Mouse (Mus musculus) embryonic facial prominence, embryonic 11.5 days (tissue): ENCODE measurements at regions not wholly inside any gene's neighbourhood (a gene's known extent, or its start where the extent isn't known, plus 50 kb on each side); places are given as distances from the start of the nearest gene placed in this dataset.

Experiments used
- ATAC-seq: fragments of 200-750 bp; cut with Nextera tagmentation; replicated peaks from 2 replicates; pipeline ENCODE4 v1.8.0; 2017; ENCODE audit warnings: low read depth; ENCODE audit not compliant: insufficient number of reproducible peaks, low FRiP score, low TSS enrichment
- DNase-seq: peaks from one replicate; pipeline ENCODE4 v3.0.0-alpha.2; 2015; ENCODE audit warnings: low spot score
- H3K27ac ChIP-seq: fragments of 300-500 bp; sonication (generic); replicated peaks from 2 replicates; pipeline ENCODE4 v1.5.1; 2014; ENCODE audit warnings: mild to moderate bottlenecking, low read depth, low read length, control low read depth
- H3K27me3 ChIP-seq: fragments of 300-500 bp; sonication (generic); 2 replicates; pipeline ENCODE4 v1.6.1; 2014; ENCODE audit warnings: mild to moderate bottlenecking, low read length, moderate library complexity, mixed read lengths; ENCODE audit not compliant: control insufficient read depth, insufficient read depth
- H3K36me3 ChIP-seq: fragments of 300-500 bp; sonication (generic); replicated peaks from 2 replicates; pipeline ENCODE4 v1.6.1; 2014; ENCODE audit warnings: low read depth, mild to moderate bottlenecking, low read length, moderate library complexity, mixed read lengths; ENCODE audit not compliant: control insufficient read depth, insufficient read depth
- H3K4me1 ChIP-seq: fragments of 300-500 bp; sonication (generic); 2 replicates; pipeline ENCODE4 v1.6.1; 2014; ENCODE audit warnings: low read length, mixed read lengths; ENCODE audit not compliant: control insufficient read depth, insufficient read depth
- H3K4me2 ChIP-seq: fragments of 300-500 bp; sonication (generic); 2 replicates; pipeline ENCODE4 v1.6.1; 2014; ENCODE audit warnings: low read depth, mild to moderate bottlenecking, control low read depth, low read length, moderate library complexity
- H3K4me3 ChIP-seq: fragments of 300-500 bp; sonication (generic); 2 replicates; pipeline ENCODE4 v1.5.1; 2014; ENCODE audit warnings: low read depth, low read length, control low read depth
- H3K9ac ChIP-seq: fragments of 300-500 bp; sonication (generic); replicated peaks from 2 replicates; pipeline ENCODE4 v1.6.1; 2014; ENCODE audit warnings: mild to moderate bottlenecking, control low read depth, low read length
- H3K9me3 ChIP-seq: fragments of 300-500 bp; sonication (generic); replicated peaks from 2 replicates; pipeline ENCODE4 v1.6.1; 2016; ENCODE audit warnings: mild to moderate bottlenecking, low read length, inconsistent platforms, mixed read lengths; ENCODE audit not compliant: control insufficient read depth
- whole genome bisulfite sequencing: fragments of 180-500 bp; shearing (Covaris S2); extraction: QIAGEN DNeasy Blood & Tissue Kit; methylation state at CpG from one replicate; pipeline ENCODE4 v1.1.7; 2014; 5-methylcytosine and 5-hydroxymethylcytosine counted together

DNA sequence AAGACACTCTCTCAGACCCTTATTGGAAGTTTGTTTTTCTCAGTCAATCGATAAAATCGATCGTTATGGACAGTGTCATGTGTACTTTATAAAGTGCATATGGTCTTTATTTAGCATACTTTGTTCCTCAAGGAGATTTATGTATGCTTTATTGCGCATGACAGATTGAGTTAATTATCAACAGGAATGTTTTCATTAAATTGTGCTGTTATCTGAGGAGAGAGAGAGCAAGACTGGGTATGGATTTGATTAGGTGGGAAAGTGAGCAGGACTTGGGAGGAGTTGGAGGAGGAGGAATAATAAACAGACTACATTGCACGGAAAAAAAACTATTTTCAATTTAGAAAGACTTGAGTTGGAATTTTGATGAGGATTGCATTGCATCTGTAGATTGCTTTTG is 183.8 kb upstream of the Sstr1 start:
- H3K4me2 ChIP-seq, result no peak overlapping the region
- no peaks in the 10 kb centered on the region for H3K36me3 ChIP-seq
- 0 out of 2 replicates have a peak, but pooled peaks have one; percentile 48 for ATAC-seq
- H3K27me3 ChIP-seq, result no peaks in the 10 kb centered on the region
- WGBS, result 22% methylated on average over 5 of the region's 5 CpGs
- H3K9ac ChIP-seq, result no peak overlapping the region
- peak; percentile 80 for DNase-seq
- no peak overlapping the region for H3K4me3 ChIP-seq
- H3K9me3 ChIP-seq, result no peaks in the 10 kb centered on the region
- H3K27ac ChIP-seq, result no peak overlapping the region
- no peaks in the 10 kb centered on the region for H3K4me1 ChIP-seq

GRCm38 (mm10) chr12:58056368-58056860 is 155.2 kb upstream of the Sstr1 start:
- Histone ChIP-seq H3K4me2 (no peak overlapping the region), H3K4me1 (no peaks in the 10 kb centered on the region), H3K9ac (no peak overlapping the region), H3K9me3 (no peaks in the 10 kb centered on the region), H3K36me3 (no peaks in the 10 kb centered on the region), H3K4me3 (no peak overlapping the region), H3K27ac (no peak overlapping the region), H3K27me3 (no peaks in the 10 kb centered on the region)
- WGBS, result 75% methylated on average over 8 of the region's 8 CpGs
- no peak for ATAC-seq
- no peak for DNase-seq

GRCm38 (mm10) chr12:58067318-58068223 is 144.0 kb upstream of the Sstr1 start:
- WGBS, result 55% methylated on average over 9 of the region's 9 CpGs
- Histone ChIP-seq H3K4me3 (no peak overlapping the region), H3K27ac (no peak overlapping the region), H3K36me3 (no peaks in the 10 kb centered on the region), H3K4me1 (no peaks in the 10 kb centered on the region), H3K9me3 (no peaks in the 10 kb centered on the region), H3K27me3 (no peaks in the 10 kb centered on the region), H3K4me2 (no peak overlapping the region), H3K9ac (no peak overlapping the region)
- ATAC-seq (no peak), DNase-seq (peak; percentile 27)

GRCm38 (mm10) chr12:58087311-58087710 is 124.3 kb upstream of the Sstr1 start:
- Histone ChIP-seq H3K36me3 (no peaks in the 10 kb centered on the region), H3K27ac (no peak overlapping the region), H3K9me3 (no peaks in the 10 kb centered on the region), H3K9ac (no peak overlapping the region), H3K4me1 (no peaks in the 10 kb centered on the region), H3K27me3 (no peaks in the 10 kb centered on the region), H3K4me2 (no peak overlapping the region), H3K4me3 (no peak overlapping the region)
- WGBS, result 78% methylated on average over 1 of the region's 1 CpGs
- no peak for ATAC-seq
- DNase-seq, result no peak

- no peak for DNase-seq
- Histone ChIP-seq H3K4me2 (no peak overlapping the region), H3K27ac (no peak overlapping the region), H3K36me3 (no peaks in the 10 kb centered on the region), H3K9ac (no peak overlapping the region), H3K27me3 (no peaks in the 10 kb centered on the region), H3K4me3 (no peak overlapping the region), H3K9me3 (no peaks in the 10 kb centered on the region), H3K4me1 (no peaks in the 10 kb centered on the region)
- ATAC-seq, result no peak
- WGBS, result 74% methylated on average over 3 of the region's 3 CpGs
Observed at GRCm38 (mm10) chr12:58112643-58113042, 98.9 kb upstream of the Sstr1 start.

- no peak for DNase-seq
- Histone ChIP-seq H3K27me3 (no peaks in the 10 kb centered on the region), H3K4me2 (no peak overlapping the region), H3K9ac (no peak overlapping the region), H3K36me3 (no peaks in the 10 kb centered on the region), H3K4me1 (no peaks in the 10 kb centered on the region), H3K27ac (no peak overlapping the region), H3K9me3 (no peaks in the 10 kb centered on the region), H3K4me3 (no peak overlapping the region)
- 90% methylated on average over 1 of the region's 1 CpGs for WGBS
- no peak for ATAC-seq
Observed at GRCm38 (mm10) chr12:58139121-58139520, 72.5 kb upstream of the Sstr1 start.

GRCm38 (mm10) chr12:58151883-58152282 is 59.7 kb upstream of the Sstr1 start:
- 70% methylated on average over 2 of the region's 2 CpGs for WGBS
- no peak for ATAC-seq
- no peak overlapping the region for H3K9ac ChIP-seq

More at GRCm38 (mm10) chr12:58151883-58152282, 59.7 kb upstream of the Sstr1 start:
- Histone ChIP-seq H3K36me3 (no peaks in the 10 kb centered on the region), H3K4me3 (no peak overlapping the region), H3K4me2 (no peak overlapping the region), H3K9me3 (no peaks in the 10 kb centered on the region), H3K27me3 (no peaks in the 10 kb centered on the region), H3K27ac (no peak overlapping the region), H3K4me1 (no peaks in the 10 kb centered on the region)
- DNase-seq, result no peak
